Mouse (Mus musculus) heart, postnatal 0 days (tissue): ENCODE measurements around the gene Fam210b. TPM values are rescaled to one million over a fixed set of nuclear protein-coding genes. Genes with fewer than 3 reads are reported as not detected.
A peak's percentile ranks its signal among the peaks of the same experiment; 100 is the strongest.

Experiments
- ATAC-seq: fragments of 200-750 bp; cut with Nextera tagmentation; 2 replicates; pipeline ENCODE4 v1.8.0; 2017; ENCODE audit warnings: low read depth, moderate number of reproducible peaks, moderate library complexity; ENCODE audit not compliant: insufficient read depth
- DNase-seq: peaks from one replicate; pipeline ENCODE4 v3.0.0-alpha.2; 2016; ENCODE audit warnings: low spot score
- H3K27ac ChIP-seq: fragments of 300-500 bp; sonication (generic); 2 replicates; pipeline ENCODE4 v1.5.1; 2014; ENCODE audit warnings: low read depth, mild to moderate bottlenecking
- H3K27me3 ChIP-seq: fragments of 300-500 bp; sonication (generic); 2 replicates; pipeline ENCODE4 v1.6.1; 2014; ENCODE audit warnings: low read length, mixed read lengths; ENCODE audit not compliant: control insufficient read depth, insufficient read depth
- H3K36me3 ChIP-seq: fragments of 300-500 bp; sonication (generic); replicated peaks from 2 replicates; pipeline ENCODE4 v1.6.1; 2014; ENCODE audit warnings: low read length, mixed read lengths; ENCODE audit not compliant: control insufficient read depth, insufficient read depth
- H3K4me1 ChIP-seq: fragments of 300-500 bp; sonication (generic); 2 replicates; pipeline ENCODE4 v1.6.1; 2014; ENCODE audit warnings: antibody characterized with exemption; ENCODE audit not compliant: control insufficient read depth, insufficient read depth
- H3K4me2 ChIP-seq: fragments of 300-500 bp; sonication (generic); 2 replicates; pipeline ENCODE4 v1.6.1; 2014; ENCODE audit warnings: low read depth, mild to moderate bottlenecking, low read length, moderate library complexity
- H3K4me3 ChIP-seq: fragments of 300-500 bp; sonication (generic); 2 replicates; pipeline ENCODE4 v1.5.1; 2014; ENCODE audit warnings: low read depth, low read length
- H3K9ac ChIP-seq: fragments of 300-500 bp; sonication (generic); replicated peaks from 2 replicates; pipeline ENCODE4 v1.6.1; 2014; ENCODE audit warnings: low read depth, low read length, mixed read lengths
- H3K9me3 ChIP-seq: fragments of 300-500 bp; sonication (generic); replicated peaks from 2 replicates; pipeline ENCODE4 v1.6.1; 2016; ENCODE audit warnings: low read length; ENCODE audit not compliant: control insufficient read depth
- CTCF ChIP-seq: IDR thresholded peaks from 2 replicates; pipeline ENCODE4 v1.5.1; 2016; ENCODE audit warnings: antibody characterized with exemption, control low read depth, low read depth
- EP300 ChIP-seq: IDR thresholded peaks from 2 replicates; pipeline ENCODE4 v1.6.1; 2016; ENCODE audit warnings: antibody characterized with exemption, low read depth
- WGBS: fragments of 180-500 bp; shearing (Covaris S2); extraction: QIAGEN DNeasy Blood & Tissue Kit; methylation state at CpG from one replicate; pipeline ENCODE4 v1.1.7; 2014; 5-methylcytosine and 5-hydroxymethylcytosine counted together
- polyA plus RNA-seq: library from polyadenylated mRNA; unstranded; fragments of >200 nt; fragmentation: Nextera tagmentation; extraction: Ambion mirVana; gene quantifications from 2 replicates; pipeline ENCODE4 v1.2.1, GENCODE M21; 2015
- total RNA-seq: library from RNA; depleted of rRNA; stranded (reverse); fragments of >200 nt; gene quantifications from 2 replicates; pipeline ENCODE4 v1.2.3, GENCODE M21; 2014; ENCODE audit warnings: low replicate concordance

Fam210b gene
- total and polyA plus RNA-seq, 2 experiments from 2014 or later = 3.3 to 9.4 TPM

DNA sequence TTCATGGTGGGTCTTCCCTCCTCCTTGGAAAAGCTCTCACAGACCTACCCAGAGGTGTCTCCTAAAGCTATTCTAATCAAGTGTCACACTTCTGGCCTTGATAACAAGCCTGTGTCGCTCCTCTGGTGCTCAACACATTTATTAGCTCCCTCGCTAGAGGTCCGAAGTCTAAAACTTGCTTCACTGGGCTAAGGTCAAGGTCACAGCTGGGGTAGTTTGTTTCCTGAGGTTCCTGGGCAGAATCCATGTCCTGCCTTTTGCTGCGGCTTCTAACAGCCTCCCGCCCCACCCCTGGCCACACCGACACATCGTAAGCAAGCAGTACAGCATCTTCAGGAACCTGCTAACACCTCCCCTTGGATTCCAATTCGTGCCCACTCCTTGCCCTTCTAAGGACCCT lies 5.4 kb downstream of the Fam210b start:
- Histone ChIP-seq H3K4me2 (no peak overlapping the region), H3K9ac (no peak overlapping the region), H3K27me3 (no peaks in the 10 kb centered on the region), H3K27ac (no peak overlapping the region), H3K36me3 (peaks cover 21% of the 10 kb centered on the region), H3K9me3 (no peaks in the 10 kb centered on the region), H3K4me3 (no peak overlapping the region), H3K4me1 (peaks cover 12% of the 10 kb centered on the region; the same call in 1 of the 2 replicates)
- WGBS = 59% methylated on average over 8 of the region's 8 CpGs
- TF ChIP-seq CTCF (no peak), EP300 (no peak)
- no peak for DNase-seq
- ATAC-seq = no peak

DNA sequence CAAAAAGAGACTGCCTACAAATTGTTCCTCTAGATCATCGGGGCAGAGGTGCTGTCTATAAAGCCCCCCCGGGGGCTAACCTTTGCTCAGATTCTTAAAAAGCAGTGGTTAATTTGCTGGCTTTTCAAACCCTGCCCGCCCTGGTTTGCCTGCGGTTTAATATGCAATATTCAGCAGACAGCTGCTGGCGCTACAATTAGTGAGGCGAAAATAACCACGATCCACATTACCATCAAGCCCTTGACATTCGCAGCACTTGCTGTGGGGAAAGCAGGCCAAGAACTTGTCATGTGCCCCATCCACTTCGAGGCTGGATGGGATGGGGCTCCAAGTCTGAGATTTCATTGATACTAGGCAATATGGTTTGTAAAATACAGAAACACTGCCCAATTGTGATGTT lies 7.9 kb downstream of the Fam210b start:
- TF ChIP-seq EP300 (no peak), CTCF (no peak)
- WGBS = 66% methylated on average over 9 of the region's 9 CpGs
- Histone ChIP-seq H3K4me2 (no peak overlapping the region), H3K27ac (no peak overlapping the region), H3K9me3 (no peaks in the 10 kb centered on the region), H3K9ac (no peak overlapping the region), H3K27me3 (no peaks in the 10 kb centered on the region), H3K4me3 (no peak overlapping the region), H3K4me1 (peaks cover 6% of the 10 kb centered on the region; the same call in 1 of the 2 replicates), H3K36me3 (peaks cover 45% of the 10 kb centered on the region)
- no peak for DNase-seq
- ATAC-seq = no peak

DNA sequence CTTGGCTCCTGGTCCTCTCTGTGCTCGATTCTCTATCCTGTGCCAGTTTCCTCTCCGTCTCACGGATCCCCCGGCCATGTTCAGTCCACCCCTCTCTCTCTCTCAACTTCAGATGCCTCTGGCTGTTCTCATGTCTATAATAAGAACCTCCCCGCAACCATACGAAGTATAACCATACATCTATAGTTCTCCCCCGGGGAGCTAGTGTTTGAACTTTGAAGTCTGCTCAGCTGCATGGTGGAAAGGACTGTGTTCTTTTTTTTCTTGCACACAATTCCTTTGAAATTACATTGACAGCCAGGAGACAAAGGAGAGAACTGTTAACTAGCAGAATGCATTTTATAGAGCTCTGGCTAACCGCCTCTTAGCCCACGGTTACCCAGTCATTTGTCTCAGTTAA lies 9.4 kb downstream of the Fam210b start:
- WGBS = 82% methylated on average over 9 of the region's 9 CpGs
- DNase-seq (no peak), ATAC-seq (no peak)
- no peak overlapping the region for H3K9ac ChIP-seq
- peaks cover 59% of the 10 kb centered on the region for H3K36me3 ChIP-seq
- no peaks in the 10 kb centered on the region for H3K9me3 ChIP-seq
- no peak overlapping the region for H3K4me3 ChIP-seq
- no peak overlapping the region for H3K27ac ChIP-seq
- no peaks in the 10 kb centered on the region for H3K27me3 ChIP-seq
- no peak for TF ChIP-seq EP300
- H3K4me2 ChIP-seq = no peak overlapping the region
- H3K4me1 ChIP-seq = no peaks in the 10 kb centered on the region

DNA sequence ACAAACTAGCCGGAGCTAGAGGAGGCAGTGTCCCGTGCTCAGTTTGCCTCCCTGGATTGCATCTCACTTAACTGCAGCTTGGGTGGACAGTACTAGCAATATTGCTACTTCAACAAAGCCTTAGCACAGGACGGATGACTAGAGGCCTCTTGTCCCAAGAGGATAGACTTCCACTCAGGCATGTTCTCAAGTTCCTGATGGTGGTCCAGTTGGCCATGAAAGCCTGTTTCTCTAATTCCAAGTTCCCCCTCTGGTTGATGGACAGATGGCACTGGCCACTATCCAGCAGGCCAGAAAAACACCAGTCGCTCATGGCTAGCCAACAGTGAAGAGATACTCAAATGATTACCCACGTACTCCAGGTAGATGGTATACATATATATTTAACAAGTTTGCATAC lies 10.5 kb downstream of the Fam210b start:
- Histone ChIP-seq H3K9me3 (no peaks in the 10 kb centered on the region), H3K36me3 (peaks cover 59% of the 10 kb centered on the region), H3K4me3 (no peak overlapping the region), H3K27ac (no peak overlapping the region), H3K27me3 (no peaks in the 10 kb centered on the region), H3K9ac (no peak overlapping the region), H3K4me2 (no peak overlapping the region), H3K4me1 (no peaks in the 10 kb centered on the region)
- ATAC-seq = no peak
- no peak for DNase-seq
- 89% methylated on average over 5 of the region's 5 CpGs for WGBS
- no peak for TF ChIP-seq EP300

DNA sequence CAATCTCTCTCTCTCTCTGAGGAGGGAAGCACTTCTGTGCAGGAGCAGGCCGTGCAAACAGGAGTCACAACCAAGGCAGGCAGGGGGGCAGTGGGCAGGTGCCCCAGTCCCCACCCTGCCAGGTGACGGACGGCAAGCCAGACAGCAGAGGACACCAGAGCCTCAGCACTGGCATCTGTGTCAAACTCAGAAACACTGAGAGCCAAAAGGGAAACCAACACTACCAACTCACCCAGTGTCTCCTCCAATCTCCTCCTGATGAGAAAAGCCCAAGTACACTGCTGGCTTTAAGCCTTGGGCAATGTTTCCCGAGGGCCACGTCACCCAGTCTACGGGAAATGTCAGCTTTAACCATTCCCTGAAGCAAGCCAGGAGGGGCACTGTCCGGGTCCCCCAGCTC lies 17.8 kb downstream of the Fam210b start:
- no peaks in the 10 kb centered on the region for H3K9me3 ChIP-seq
- peaks cover 69% of the 10 kb centered on the region for H3K36me3 ChIP-seq
- H3K27me3 ChIP-seq = no peaks in the 10 kb centered on the region
- H3K4me2 ChIP-seq = no peak overlapping the region
- TF ChIP-seq CTCF (no peak), EP300 (no peak)
- 84% methylated on average over 7 of the region's 7 CpGs for WGBS
- H3K9ac ChIP-seq = no peak overlapping the region
- ATAC-seq (no peak), DNase-seq (no peak)
- no peak overlapping the region for H3K27ac ChIP-seq
- H3K4me1 ChIP-seq = no peaks in the 10 kb centered on the region
- H3K4me3 ChIP-seq = no peak overlapping the region

DNA sequence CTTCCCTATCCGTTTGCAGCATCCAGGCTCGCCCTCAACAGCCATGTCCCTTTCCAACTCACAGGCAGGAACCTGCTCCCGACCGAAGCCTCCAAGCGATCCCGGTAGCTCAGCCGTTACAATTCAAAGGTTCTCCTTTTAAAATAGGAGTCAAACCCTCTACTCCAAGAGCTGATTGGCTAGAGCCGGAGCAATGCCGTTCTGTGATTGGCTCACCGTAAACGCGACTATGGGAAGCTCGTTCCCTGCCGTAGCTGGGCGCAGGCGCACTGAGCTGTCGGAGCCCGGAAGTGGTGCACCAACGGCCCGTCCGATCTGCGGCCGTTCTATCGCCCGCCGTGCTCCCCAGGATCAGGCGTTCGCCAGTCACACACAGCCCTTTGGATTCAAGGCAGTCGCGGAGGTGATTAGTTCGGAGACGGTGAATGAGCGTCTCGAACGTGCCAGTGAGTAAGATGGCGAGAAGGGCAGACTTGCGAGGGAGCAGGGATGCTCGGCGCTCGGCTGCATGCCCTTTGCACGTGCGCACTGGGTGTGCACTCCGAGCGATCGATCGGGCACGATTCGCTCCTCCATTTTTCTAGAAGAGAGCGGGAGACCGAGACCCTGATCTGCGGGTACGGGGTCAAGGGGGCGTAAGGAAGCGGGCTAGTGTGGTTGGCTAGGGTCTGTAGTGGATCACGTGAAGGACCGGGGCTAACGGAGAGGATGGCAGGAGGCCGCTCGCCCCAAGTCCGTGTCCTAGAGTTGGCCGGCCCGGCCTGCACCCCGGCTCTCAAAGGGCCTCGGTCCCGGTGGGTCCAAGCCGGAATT lies 25.3 kb downstream of the Fam210b start, which contains the start of the genes Aurka and Cstf1:
Gene Aurka (minus strand): TSS at position 125 of the 813 bp plus-strand sequence.
Gene Cstf1 (plus strand): TSS at position 271 of the 813 bp plus-strand sequence.
- H3K4me1 ChIP-seq = peaks cover 14% of the 10 kb centered on the region
- peak within 1 kb of the TSS; percentile 99 for H3K4me3 ChIP-seq
- TF ChIP-seq EP300 (0 out of 2 replicates have a peak, but pooled peaks have one; percentile 52), CTCF (no peak)
- no peaks in the 10 kb centered on the region for H3K27me3 ChIP-seq
- H3K9me3 ChIP-seq = no peaks in the 10 kb centered on the region
- peak within 1 kb of the TSS; percentile 87 for H3K27ac ChIP-seq
- peak within 1 kb of the TSS; percentile 98 for H3K9ac ChIP-seq
- H3K4me2 ChIP-seq = peak within 1 kb of the TSS; percentile 98
- under 1% methylated on average over 66 of the region's 66 CpGs for whole genome bisulfite sequencing
- H3K36me3 ChIP-seq = peaks cover 45% of the 10 kb centered on the region
- ATAC-seq (peak; percentile 98), DNase-seq (peak; percentile 94)
